ENCODE assay signal across 12 mouse cellular contexts in genomic region chr2:14936492-14936891, GRCm38 (mm10).
DNase-seq lines count a peak whose midpoint lies in the region; ATAC-seq and TF ChIP-seq lines count a peak whose summit lies in the region.
"Had no signal": no experiment of that assay in that cellular context is flagged by ENCODE, and none has a peak within 500 bp of the region (broad histone marks: within the 10 kb centered on the region; RNA-seq: fewer than 3 reads in every experiment).

No protein-coding gene starts in this region.

- H3K9ac ChIP-seq in lung, postnatal 0 days (replicated peaks; ENCODE audit: low read depth) = no peak overlapping the region
- H3K9ac ChIP-seq: embryonic facial prominence, embryonic 12.5 days had no signal

- TF ChIP-seq EP300 in lung, postnatal 0 days (IDR thresholded peaks at IDR 0.05) = no peak

- H3K36me3 ChIP-seq in lung, postnatal 0 days (ENCODE audit: insufficient read depth, low read length) = no peaks in the 10 kb centered on the region
- H3K36me3 ChIP-seq: embryonic facial prominence, embryonic 12.5 days; limb, embryonic 10.5 days had no signal

- no peaks in the 10 kb centered on the region for H3K9me3 ChIP-seq in lung, postnatal 0 days (ENCODE audit: low read length)
- H3K9me3 ChIP-seq: embryonic facial prominence, embryonic 12.5 days; limb, embryonic 10.5 days had no signal

- H3K4me2 ChIP-seq in lung, postnatal 0 days (replicated peaks; ENCODE audit: low read depth, low read length) = no peak overlapping the region
- H3K4me2 ChIP-seq: embryonic facial prominence, embryonic 12.5 days had no signal

- H3K27ac ChIP-seq in gastrocnemius, adult 2 months = 0 out of 2 replicates have a peak overlapping the region, but pooled peaks have one; percentile 8
- no peak overlapping the region for H3K27ac ChIP-seq in lung, postnatal 0 days (ENCODE audit: low read length)
- H3K27ac ChIP-seq: embryonic facial prominence, embryonic 12.5 days; limb, embryonic 10.5 days had no signal

- intact Hi-C loops in gastrocnemius, adult 2 months (cut with DNase I) = no loop called here
- intact Hi-C loops in left cerebral cortex, postnatal 25 days (cut with DNase I) = no loop called here

- no peaks in the 10 kb centered on the region for H3K27me3 ChIP-seq in lung, postnatal 0 days (replicated peaks; ENCODE audit: insufficient read depth, low read length)
- H3K27me3 ChIP-seq: embryonic facial prominence, embryonic 12.5 days had no signal

- ATAC-seq in lung, postnatal 0 days = peak; percentile 47
- ATAC-seq: inflammation-experienced regulatory T-cells, adult 6 months had no signal

- H3K4me1 ChIP-seq in lung, postnatal 0 days (ENCODE audit: insufficient read depth, low read depth, low read length) = no peaks in the 10 kb centered on the region
- H3K4me1 ChIP-seq: embryonic facial prominence, embryonic 12.5 days; limb, embryonic 10.5 days had no signal

- WGBS in lung, postnatal 0 days = 64% methylated on average over 8 of the region's 8 CpGs

- no peak overlapping the region for H3K4me3 ChIP-seq in gastrocnemius, adult 2 months
- no peak overlapping the region for H3K4me3 ChIP-seq in lung, postnatal 0 days (ENCODE audit: low read depth, low read length)
- H3K4me3 ChIP-seq: embryonic facial prominence, embryonic 12.5 days; limb, embryonic 10.5 days had no signal

- DNase-seq in gastrocnemius, adult 2 months = no peak
- DNase-seq in gastrocnemius, postnatal 10 days = no peak
- peak; percentile 30 for DNase-seq in lung, postnatal 0 days (ENCODE audit: low spot score)
- DNase-seq in lung, postnatal 14 days = no peak
- peak; percentile 69 for DNase-seq in heart, adult 8-10 months (ENCODE audit: low spot score)
- peak; percentile 25 to 69 for DNase-seq in left cerebral cortex, postnatal 25 days (ENCODE audit: low spot score in 2 of 2)
- no peak for DNase-seq in retina, embryonic 14.5 days (ENCODE audit: low spot score)
- DNase-seq: cerebellum, adult 9-11 months; kidney, postnatal 25 days had no signal

- no peak for TF ChIP-seq CTCF in gastrocnemius, adult 2 months (IDR thresholded peaks at IDR 0.05)
- TF ChIP-seq CTCF in lung, postnatal 0 days (IDR thresholded peaks at IDR 0.05) = no peak

Comparison
In these comparisons a context has a peak if more than half of its experiments do, and no peak if none do; other contexts are left out.
1. DNase-seq: peak in lung, postnatal 0 days (single experiment), heart, adult 8-10 months (single experiment) and left cerebral cortex, postnatal 25 days (2 of 2); none in gastrocnemius, adult 2 months (single experiment), gastrocnemius, postnatal 10 days (single experiment), lung, postnatal 14 days (single experiment) and retina, embryonic 14.5 days (single experiment).